Mouse (Mus musculus) brown adipose tissue, adult 24 weeks (tissue): ENCODE data around the gene Sh3gl3. TPM values are rescaled to one million over a fixed set of nuclear protein-coding genes. Genes with fewer than 3 reads are reported as not detected.

Experiments used
- H3K27ac ChIP-seq: fragments of 200-500 bp; replicated peaks from 2 replicates; pipeline ENCODE4 v1.5.1; 2012; ENCODE audit warnings: low read depth, mild to moderate bottlenecking, low read length
- H3K4me1 ChIP-seq: fragments of 200-500 bp; 2 replicates; pipeline ENCODE4 v1.6.1; 2012; ENCODE audit warnings: low read length, mixed read lengths; ENCODE audit not compliant: control insufficient read depth, insufficient read depth, insufficient read length
- H3K4me3 ChIP-seq: fragments of 200-500 bp; 2 replicates; pipeline ENCODE4 v1.5.1; 2012; ENCODE audit warnings: low read depth, mild to moderate bottlenecking, low read length, moderate library complexity; ENCODE audit not compliant: insufficient read depth
- polyA plus RNA-seq: library from polyadenylated mRNA; stranded (reverse); fragments of >200 nt; gene quantifications from 2 replicates; pipeline ENCODE4 v1.2.4, GENCODE M21; 2012; ENCODE audit not compliant: missing spikeins, insufficient read depth, insufficient read length

Sh3gl3 gene
- 1.9 and 2.7 TPM in 2 replicates for polyA plus RNA-seq

DNA sequence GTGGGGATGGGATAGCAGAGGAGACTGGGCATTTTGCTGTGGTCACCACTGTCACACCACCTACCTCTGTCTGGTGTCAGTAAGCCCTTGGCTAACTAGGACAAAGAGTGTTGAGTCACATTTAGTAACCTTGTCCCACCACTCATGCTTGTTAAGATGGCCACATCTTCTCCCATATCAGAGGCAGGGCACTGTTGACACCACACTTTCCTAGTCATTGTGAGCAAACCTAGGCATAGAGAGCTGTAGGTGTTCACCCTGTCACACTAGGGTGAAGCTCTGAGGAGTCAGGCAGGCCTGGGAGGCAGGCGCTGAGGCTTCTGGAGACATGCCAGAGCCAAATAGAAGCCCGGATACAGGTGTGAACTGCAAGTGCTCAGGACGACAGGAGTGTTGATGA is at the start of gene Sh3gl3:
Gene Sh3gl3, plus strand, starts transcription at position 301 of the 400 bp plus-strand sequence.
- H3K4me3 ChIP-seq = peak within 1 kb of the TSS; percentile 39; the same call in 1 of the 2 replicates
- no peaks in the 10 kb centered on the region for H3K4me1 ChIP-seq
- no peak within 1 kb of the TSS for H3K27ac ChIP-seq

DNA sequence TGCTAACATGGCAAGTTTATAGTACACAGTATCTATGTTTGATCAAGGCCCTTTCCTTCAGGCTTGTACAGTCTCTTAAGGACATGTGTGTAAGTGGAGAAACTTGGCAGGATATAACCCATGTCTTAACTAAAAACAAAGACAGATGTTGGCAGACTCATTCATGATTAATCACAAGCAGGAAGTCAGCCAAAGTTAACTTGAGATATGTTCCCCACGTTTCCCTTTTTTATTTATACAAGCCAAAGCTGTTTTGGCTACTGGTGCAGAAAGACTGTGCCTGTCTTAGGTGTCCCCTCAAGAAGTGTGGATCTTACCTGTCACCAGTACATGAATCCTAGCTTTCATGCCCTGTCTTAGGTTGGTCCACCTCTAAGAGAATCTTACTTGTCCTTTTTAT is 35.4 kb upstream of the Sh3gl3 start:
- Histone ChIP-seq H3K27ac (no peak overlapping the region), H3K4me3 (no peak overlapping the region), H3K4me1 (no peaks in the 10 kb centered on the region)

DNA sequence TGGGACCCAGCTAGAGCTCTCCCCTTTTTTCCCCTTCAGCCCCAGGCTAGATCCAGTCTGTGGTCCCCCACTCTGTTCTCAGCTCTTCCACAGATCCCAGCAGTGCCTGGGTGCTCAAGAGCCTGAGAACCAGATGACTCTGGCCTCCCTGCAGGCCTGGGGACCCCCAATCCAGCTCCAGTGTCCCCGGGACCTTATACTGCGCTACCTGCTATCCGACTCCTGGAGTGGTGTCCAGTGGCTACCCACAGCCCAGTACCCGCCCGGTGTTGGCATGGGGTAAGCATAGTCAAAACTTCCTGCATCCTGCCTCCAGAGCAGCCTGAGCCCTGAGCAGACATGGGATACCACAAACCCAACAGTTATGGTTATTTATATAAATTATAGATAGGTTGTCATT is 26.5 kb upstream of the Sh3gl3 start:
- H3K4me1 ChIP-seq = no peaks in the 10 kb centered on the region
- H3K27ac ChIP-seq = no peak overlapping the region
- H3K4me3 ChIP-seq = no peak overlapping the region

DNA sequence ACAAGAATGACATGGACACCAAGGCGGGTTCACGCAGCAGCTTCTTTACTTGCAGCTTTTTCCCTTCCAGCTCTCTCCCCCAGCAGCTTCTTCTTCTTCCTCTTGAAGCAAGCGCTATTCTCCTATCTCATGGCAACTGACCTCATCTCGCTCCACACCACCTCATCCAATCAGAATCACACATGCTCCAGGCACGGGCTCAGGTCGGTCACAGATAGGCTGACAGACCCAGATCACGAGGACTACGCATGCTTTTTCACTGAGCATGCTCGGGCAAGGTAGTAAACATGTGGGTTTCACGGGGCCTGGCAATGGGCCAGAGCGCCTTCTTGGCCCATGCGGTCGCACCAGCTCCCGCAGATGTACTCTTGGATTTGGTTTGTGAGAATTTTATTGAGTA is 9.0 kb upstream of the Sh3gl3 start:
- Histone ChIP-seq H3K4me1 (no peaks in the 10 kb centered on the region), H3K4me3 (no peak overlapping the region), H3K27ac (no peak overlapping the region)

DNA sequence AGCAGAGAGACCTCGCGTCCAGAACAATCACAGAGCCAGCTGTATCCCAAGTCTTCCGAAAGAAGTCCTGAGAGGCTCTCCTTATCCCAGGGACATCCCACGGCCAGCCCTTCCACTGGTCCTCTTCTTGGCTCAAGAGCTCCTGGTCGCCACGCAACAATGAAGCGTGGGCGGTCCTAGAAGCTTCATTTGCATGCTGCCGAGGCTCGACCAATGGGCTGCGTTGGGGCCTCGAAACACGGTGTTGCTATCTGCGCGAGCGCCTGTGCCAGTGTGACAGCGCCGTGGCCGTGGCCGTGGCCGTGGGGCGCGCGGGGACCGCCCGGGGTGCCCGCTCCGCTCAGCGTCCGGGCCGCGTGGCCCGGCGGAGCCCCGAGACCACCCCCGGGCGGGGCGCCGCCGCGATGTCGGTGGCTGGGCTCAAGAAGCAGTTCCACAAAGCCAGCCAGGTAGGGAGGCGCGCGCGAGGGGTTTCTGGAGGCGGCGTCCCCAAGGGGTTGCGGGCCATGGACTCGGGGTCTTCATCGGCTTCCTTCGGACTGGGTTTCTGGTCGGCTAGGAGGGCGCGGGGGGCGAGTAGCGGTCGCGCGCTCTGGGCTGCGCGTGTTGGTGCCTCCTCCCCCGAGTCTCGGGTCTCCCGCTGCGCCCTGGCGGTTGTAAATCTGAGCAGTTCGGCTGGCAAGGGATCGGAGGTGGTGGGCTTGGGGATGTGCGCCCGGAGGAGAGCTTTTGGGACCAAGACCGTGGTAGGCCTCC is 1.1 kb downstream of the Sh3gl3 start:
- peak overlapping the region; percentile 39; the same call in 1 of the 2 replicates for H3K4me3 ChIP-seq
- no peaks in the 10 kb centered on the region for H3K4me1 ChIP-seq
- H3K27ac ChIP-seq = no peak overlapping the region

DNA sequence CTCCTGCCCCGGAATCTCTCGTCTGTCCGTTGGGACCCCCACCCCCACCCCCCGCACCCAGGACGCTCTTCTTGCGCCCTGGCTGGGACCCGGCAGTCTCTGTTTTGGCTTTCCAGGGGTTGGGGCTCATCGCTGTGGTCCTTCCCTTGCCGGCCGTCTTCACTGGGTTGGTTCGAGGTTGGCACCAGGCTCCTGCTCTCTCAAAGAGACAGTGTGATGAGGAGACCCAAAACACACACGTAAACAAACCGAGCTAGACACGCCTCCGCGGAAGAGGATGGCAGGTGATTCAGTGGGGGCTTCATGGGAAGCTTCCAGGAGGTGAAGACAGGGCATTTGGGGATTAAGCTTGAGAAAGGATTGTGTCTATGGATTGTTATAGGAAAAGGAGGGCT is 1.7 kb downstream of the Sh3gl3 start:
- Histone ChIP-seq H3K27ac (no peak overlapping the region), H3K4me1 (no peaks in the 10 kb centered on the region), H3K4me3 (no peak overlapping the region; the same call in 1 of the 2 replicates)

DNA sequence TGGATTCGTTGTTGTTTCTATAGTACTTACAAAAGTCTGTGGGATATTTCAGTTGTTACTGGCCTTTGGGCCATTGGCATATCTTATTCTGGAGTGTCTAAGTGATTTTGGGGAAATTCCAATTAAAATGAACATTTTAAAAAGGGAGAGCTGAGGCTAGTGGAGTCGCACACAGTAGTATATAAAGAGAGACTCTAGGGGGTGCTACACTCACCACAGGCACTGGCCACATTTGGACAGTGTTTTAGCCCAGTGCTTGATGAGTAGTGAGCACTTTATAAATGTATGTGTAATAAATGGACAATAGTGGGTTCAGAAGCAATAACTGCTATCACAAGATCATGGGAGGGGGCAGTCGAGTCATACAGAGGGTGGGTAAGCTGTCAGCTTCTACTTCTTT is 2.6 kb downstream of the Sh3gl3 start:
- Histone ChIP-seq H3K4me3 (no peak overlapping the region), H3K27ac (no peak overlapping the region), H3K4me1 (no peaks in the 10 kb centered on the region)

DNA sequence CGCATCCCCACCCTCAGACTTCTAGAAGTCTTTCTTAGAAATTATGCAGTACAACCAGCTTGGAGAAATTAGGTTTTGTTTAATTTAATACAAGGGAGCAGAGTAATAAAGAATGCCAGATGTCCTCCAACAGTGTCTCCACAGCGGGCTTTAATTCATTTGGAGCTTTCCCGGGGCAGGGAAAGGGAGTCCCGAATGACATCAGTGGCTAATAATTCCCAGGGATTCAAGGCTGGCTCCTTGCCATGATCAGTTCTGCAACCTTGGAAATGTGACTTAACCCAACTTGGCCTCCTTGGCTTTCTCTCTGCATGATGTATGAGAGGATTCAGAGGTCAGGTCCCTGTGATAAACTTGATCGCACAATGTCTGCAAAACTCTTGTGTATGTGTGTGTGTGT is 3.7 kb downstream of the Sh3gl3 start:
- no peaks in the 10 kb centered on the region for H3K4me1 ChIP-seq
- no peak overlapping the region for H3K27ac ChIP-seq

DNA sequence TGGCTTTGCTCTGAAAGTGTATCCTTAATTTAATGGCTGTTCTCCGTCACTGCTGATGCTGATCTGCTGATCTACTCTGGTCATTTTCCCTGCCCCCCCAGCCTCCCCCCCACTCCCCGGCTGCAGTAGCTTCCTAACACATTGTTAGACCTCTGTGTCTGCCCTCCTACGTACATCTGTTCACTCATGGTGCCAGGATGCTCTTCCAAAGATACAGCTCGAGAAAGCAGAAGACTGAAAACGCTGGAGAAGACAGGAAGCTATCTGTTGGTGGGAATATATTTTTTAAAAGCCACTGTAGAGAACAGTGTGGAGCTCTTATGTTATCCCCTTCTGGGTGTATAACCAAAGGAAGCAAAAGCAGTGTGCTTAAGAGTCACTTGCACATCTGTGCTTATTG is 7.3 kb downstream of the Sh3gl3 start:
- no peaks in the 10 kb centered on the region for H3K4me1 ChIP-seq
- no peak overlapping the region for H3K4me3 ChIP-seq
- H3K27ac ChIP-seq = no peak overlapping the region

More for the DNA sequence above, 3.7 kb downstream of the Sh3gl3 start:
- H3K4me3 ChIP-seq = no peak overlapping the region

DNA sequence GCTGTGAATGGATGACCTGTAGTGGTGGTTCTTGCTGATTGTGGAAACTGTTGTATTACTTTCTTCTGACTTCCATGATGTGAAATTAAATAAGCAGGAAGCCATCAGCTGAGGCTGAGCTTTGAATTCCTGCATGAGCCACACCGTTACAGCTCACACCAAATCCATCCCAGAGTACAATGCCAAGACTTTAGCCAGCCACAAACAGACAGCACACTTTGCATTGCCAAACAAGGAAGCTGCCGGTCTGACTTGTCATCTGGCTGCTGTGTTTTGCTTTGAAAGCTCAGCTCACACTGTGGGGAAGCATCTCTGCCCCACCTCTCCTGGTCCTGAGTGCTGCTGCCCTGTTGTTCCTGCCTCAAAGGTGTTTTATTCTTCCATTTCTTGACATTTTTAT is 9.1 kb downstream of the Sh3gl3 start:
- Histone ChIP-seq H3K27ac (no peak overlapping the region), H3K4me3 (no peak overlapping the region), H3K4me1 (no peaks in the 10 kb centered on the region)

DNA sequence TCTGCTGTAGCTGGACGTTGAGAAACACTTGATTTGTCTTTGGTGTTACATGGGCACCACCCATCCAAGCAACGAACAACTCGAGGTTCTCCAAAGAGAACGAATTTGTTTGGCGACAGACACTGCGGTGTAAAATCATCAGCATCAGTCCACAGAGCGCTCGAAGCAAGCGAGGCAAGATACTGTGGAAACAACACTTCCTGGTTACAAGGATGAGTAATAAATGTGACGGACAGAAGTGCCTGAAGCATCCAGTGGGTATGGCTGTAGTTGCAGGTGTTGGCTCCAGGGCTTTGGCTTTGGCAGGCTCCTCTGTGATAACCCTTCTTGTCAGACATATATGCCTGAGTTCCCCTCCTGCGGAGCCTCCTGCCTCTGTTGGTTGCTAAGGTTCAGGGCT is 18.0 kb downstream of the Sh3gl3 start:
- H3K27ac ChIP-seq = no peak overlapping the region
- no peak overlapping the region for H3K4me3 ChIP-seq

DNA sequence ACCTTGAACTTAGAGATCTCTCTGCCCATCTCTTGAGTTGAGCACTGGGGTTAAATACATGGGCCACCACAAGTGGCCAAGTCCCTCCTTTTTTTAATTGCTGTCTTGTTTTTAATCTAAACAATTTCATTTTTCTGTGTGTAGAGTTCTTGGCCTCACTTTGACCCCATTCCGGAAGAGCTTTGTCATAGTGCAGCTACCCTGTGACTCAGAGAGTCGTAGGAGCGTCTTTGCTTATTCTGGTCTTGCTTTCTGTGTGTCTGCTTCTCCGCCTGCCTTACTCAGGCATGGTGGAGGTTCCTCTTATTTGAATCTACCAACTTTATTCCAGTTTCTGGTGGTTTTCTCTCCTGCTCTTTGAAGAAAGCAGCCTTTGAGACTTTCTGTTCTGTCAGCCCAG is 18.9 kb downstream of the Sh3gl3 start:
- Histone ChIP-seq H3K4me1 (no peaks in the 10 kb centered on the region), H3K4me3 (no peak overlapping the region), H3K27ac (no peak overlapping the region)

More for the DNA sequence above, 18.0 kb downstream of the Sh3gl3 start:
- no peaks in the 10 kb centered on the region for H3K4me1 ChIP-seq

DNA sequence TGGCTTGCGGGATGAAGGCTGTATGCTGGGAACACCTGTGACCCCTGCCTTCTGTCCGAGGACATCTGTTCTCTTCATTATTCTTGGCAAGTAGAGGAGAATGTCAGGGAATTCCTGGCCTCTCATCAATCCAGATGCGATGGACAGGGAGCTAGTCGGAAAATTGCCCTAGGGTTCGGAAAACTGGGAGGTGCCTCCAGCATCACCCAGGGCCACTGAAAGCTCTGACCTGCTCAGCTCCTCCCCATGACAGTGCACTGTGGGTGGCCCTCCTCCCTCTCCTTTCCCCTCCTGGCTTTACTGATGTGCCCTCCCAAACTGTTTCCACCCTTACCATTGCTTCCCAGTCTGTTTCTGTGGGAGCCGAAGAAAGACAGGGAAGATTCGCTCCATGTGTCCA is 29.5 kb downstream of the Sh3gl3 start:
- H3K4me3 ChIP-seq = no peak overlapping the region

DNA sequence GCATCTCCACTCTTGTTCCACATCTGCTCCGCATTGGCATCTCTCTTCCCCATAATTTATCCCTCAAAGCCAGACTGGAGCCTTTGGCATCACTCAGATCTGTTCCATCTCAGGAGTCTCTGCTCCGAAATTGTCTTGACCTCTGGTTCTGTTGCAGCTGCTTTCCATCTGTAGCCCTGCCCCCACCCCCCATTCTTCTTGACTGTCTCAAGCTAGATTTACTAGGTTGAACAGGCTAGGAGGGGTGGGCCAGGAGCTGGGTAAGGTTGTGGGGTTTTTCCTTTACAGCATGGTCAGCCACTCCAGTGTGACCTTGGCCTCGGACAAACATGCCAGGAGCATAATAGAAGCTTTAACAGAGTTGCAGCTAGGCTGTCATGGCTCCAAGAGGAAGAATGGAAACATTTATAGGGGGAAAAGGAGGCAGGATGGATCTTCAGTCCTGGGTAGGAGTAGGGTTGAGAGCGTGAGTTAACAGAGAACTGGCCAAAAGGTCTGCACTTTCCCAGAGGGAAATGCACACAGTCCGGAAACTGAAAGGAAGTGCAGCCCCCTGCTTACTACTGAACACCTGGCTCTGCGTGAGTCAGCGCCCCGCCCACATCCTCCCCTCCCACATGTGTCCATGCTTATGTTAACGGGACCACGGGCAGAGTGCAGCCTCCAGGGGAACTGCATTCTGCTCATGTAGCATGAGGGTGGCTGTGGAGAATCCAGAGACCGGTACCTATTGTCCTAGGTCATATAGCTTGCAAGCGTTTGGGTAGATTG is 30.6 kb downstream of the Sh3gl3 start:
- Histone ChIP-seq H3K4me1 (no peaks in the 10 kb centered on the region), H3K4me3 (no peak overlapping the region), H3K27ac (no peak overlapping the region)

More for the DNA sequence above, 29.5 kb downstream of the Sh3gl3 start:
- no peaks in the 10 kb centered on the region for H3K4me1 ChIP-seq
- no peak overlapping the region for H3K27ac ChIP-seq

DNA sequence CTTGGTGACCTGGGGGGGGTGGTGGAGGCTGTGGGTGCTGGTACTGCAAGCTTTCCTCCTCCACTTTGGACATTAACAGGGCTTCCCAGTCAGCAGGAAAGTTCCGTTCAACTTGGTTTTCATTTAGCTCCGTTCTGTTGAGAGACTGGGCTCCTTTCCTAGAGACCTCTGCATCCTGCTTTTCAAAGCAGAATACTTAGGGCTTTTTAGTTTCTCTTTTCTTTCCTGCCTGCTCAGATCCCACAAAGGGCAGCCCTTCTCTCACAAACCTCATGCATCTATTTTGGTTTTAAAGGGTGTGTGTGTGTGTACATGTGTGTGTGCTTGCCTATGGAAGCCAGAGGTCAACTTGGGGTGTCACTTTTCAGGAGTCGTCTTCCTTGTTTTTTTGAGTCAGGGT is 31.3 kb downstream of the Sh3gl3 start:
- no peaks in the 10 kb centered on the region for H3K4me1 ChIP-seq
- H3K27ac ChIP-seq = no peak overlapping the region
- no peak overlapping the region for H3K4me3 ChIP-seq

DNA sequence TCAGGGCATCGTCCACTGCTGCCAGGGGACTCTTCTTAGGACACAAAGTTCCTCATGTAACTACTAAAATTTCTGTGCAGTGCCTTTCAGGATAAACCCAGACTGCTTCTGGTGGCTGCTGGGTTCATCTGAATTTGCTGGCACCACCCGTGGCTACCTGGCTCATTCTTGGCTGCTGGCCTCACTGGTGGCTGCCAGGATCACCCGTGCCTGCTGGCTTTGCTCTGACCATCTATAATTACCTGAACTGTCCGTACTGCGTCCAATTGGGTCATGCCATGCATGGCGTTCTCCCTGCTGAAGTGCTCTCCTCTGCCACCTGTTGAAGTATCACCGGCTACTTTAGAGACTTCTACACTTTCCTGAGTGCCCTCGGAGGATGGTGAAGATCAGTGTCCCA is 33.1 kb downstream of the Sh3gl3 start:
- H3K27ac ChIP-seq = no peak overlapping the region
- no peaks in the 10 kb centered on the region for H3K4me1 ChIP-seq
- no peak overlapping the region for H3K4me3 ChIP-seq
